In genomic region chr8:105102101-105102785, GRCm38 (mm10) we compare ENCODE assay signal across 23 mouse cellular contexts. TPM values are rescaled to one million over a fixed set of nuclear protein-coding genes. Genes with fewer than 3 reads are reported as not detected.
A peak's percentile ranks its signal among the peaks of the same experiment; 100 is the strongest.
DNase-seq lines count a peak whose midpoint lies in the region; TF ChIP-seq lines count a peak whose summit lies in the region.
"Not testable (repeated sequence)": the region's sequence is repeated elsewhere in the genome, so short reads cannot be mapped to it uniquely, and the experiment has no call there.
"Had no signal": no experiment of that assay in that cellular context is flagged by ENCODE, and none has a peak within 500 bp of the region (broad histone marks: within the 10 kb centered on the region; RNA-seq: fewer than 3 reads in every experiment).

No protein-coding gene starts in this region.

- in situ Hi-C loops in ES-E14 (cut with MboI; ENCODE audit: low sequenced_read_pairs in 2 of 2, unreplicated experiment in 2 of 2): not testable (repeated sequence)

- not testable (repeated sequence) for H3K79me2 ChIP-seq in liver, adult 2 months (ENCODE audit: control insufficient read depth, insufficient read depth, low read length)

- peaks cover 28% of the 10 kb centered on the region for H3K9me3 ChIP-seq in ES-Bruce4 (replicated peaks; ENCODE audit: control insufficient read depth, insufficient read depth, low read length, poor library complexity, severe bottlenecking)
- H3K9me3 ChIP-seq in ES-E14 (ENCODE audit: control insufficient read depth, insufficient read depth, low read depth, low read length): not testable (repeated sequence)

- TF ChIP-seq POLR2A in ES-Bruce4 (IDR thresholded peaks at IDR 0.05; ENCODE audit: insufficient read depth, low read length); kidney, adult 2 months (IDR thresholded peaks at IDR 0.05; ENCODE audit: low read depth, low read length); liver, adult 2 months (IDR thresholded peaks at IDR 0.05; ENCODE audit: extremely low read depth, insufficient read depth, low read length): not testable (repeated sequence)

- H3K4me3 ChIP-seq in ES-Bruce4 (ENCODE audit: low read depth, low read length); ES-E14 (ENCODE audit: insufficient read depth in 1 of 2, low read depth in 1 of 2, low read length in 2 of 2, poor library complexity in 1 of 2, severe bottlenecking in 1 of 2); kidney, adult 2 months (ENCODE audit: insufficient read depth, low read depth, low read length); liver, adult 2 months (ENCODE audit: insufficient read depth, low read depth, low read length): not testable (repeated sequence)

- 54% methylated on average over 4 of the region's 4 CpGs for WGBS in kidney, adult 2 months
- WGBS in liver, adult 2 months: 85% methylated on average over 4 of the region's 4 CpGs

- H3K4me1 ChIP-seq in ES-Bruce4 (ENCODE audit: control insufficient read depth, insufficient read depth, low read length); ES-E14 (ENCODE audit: control insufficient read depth in 2 of 2, insufficient read depth in 2 of 2, low read length in 2 of 2, poor library complexity in 1 of 2); kidney, adult 2 months (ENCODE audit: control insufficient read depth, insufficient read depth, low read length): not testable (repeated sequence)
- peaks cover 19% of the 10 kb centered on the region for H3K4me1 ChIP-seq in liver, adult 2 months (ENCODE audit: control insufficient read depth, insufficient read depth, low read length)

- DNase-seq in ES-E14 (ENCODE audit: low read depth, low spot score); liver, adult 2 months (ENCODE audit: extremely low read depth, low read depth, low spot score): not testable (repeated sequence)
- DNase-seq in ZHBTc4 (ENCODE audit: low read depth, low spot score): peak; percentile 56
- DNase-seq in kidney, adult 2 months: peak; percentile 69

- peak overlapping the region; percentile 36; the same call in 1 of the 2 replicates for H3K27ac ChIP-seq in ES-Bruce4 (ENCODE audit: insufficient read depth, low read length)
- H3K27ac ChIP-seq in ES-E14 (ENCODE audit: insufficient read depth, low read depth, low read length, poor library complexity, severe bottlenecking); kidney, adult 2 months (ENCODE audit: insufficient read depth, low read depth, low read length): not testable (repeated sequence)
- 0 out of 2 replicates have a peak overlapping the region, but pooled peaks have one; percentile 35 for H3K27ac ChIP-seq in liver, adult 2 months (replicated peaks; ENCODE audit: insufficient read depth, low read depth, low read length)

- H3K27me3 ChIP-seq in ES-Bruce4 (ENCODE audit: control insufficient read depth, insufficient read depth, low read length, poor library complexity, severe bottlenecking); kidney, adult 2 months (replicated peaks; ENCODE audit: control insufficient read depth, insufficient read depth, low read length); liver, adult 2 months (ENCODE audit: control insufficient read depth, insufficient read depth, low read length): not testable (repeated sequence)

- not testable (repeated sequence) for TF ChIP-seq EP300 in ES-Bruce4 (IDR thresholded peaks at IDR 0.05; ENCODE audit: insufficient read depth, low read depth, low read length)

- H3K36me3 ChIP-seq in ES-Bruce4 (ENCODE audit: control insufficient read depth, insufficient read depth, low read length, poor library complexity, severe bottlenecking); ES-E14 (ENCODE audit: control insufficient read depth, insufficient read depth, low read length, poor library complexity, severe bottlenecking); kidney, adult 2 months (ENCODE audit: control insufficient read depth, insufficient read depth, low read length); liver, adult 2 months (ENCODE audit: control insufficient read depth, insufficient read depth, low read length): not testable (repeated sequence)

- H3K9ac ChIP-seq in ES-Bruce4 (ENCODE audit: low read depth, poor library complexity, severe bottlenecking); ES-E14 (ENCODE audit: insufficient read depth, low read depth, low read length, poor library complexity, severe bottlenecking); liver, adult 2 months (ENCODE audit: low read depth, low read length): not testable (repeated sequence)

- TF ChIP-seq CTCF in ES-Bruce4 (IDR thresholded peaks at IDR 0.05; ENCODE audit: low read depth, low read length); kidney, adult 2 months (conservative IDR thresholded peaks at IDR 0.05; ENCODE audit: insufficient read depth, insufficient read length, low read depth, low read length); liver, adult 2 months (IDR thresholded peaks at IDR 0.05; ENCODE audit: low read depth, low read length): not testable (repeated sequence)

TF ChIP-seq in ES-E14, 5 proteins besides CTCF, POLR2A, EP300 and RAD21:
- TF ChIP-seq ZNF384 (IDR thresholded peaks at IDR 0.05; ENCODE audit: low read depth, low read length): peak; percentile 70; the same call in 1 of the 2 replicates

RNA-seq across cellular contexts. Expression of gene Ces3b, which starts 18.7 kb away (rescaled TPM):
- polyA plus RNA-seq in ES-Bruce4 (2011; ENCODE audit: insufficient read depth, insufficient read length, low read depth, missing spikeins): not detected in 2 replicates
- total RNA-seq in ES-E14 (2012; rRNA removed): not detected in 2 replicates
- 0.08 TPM in 1 of 2 replicates, not detected in the other for polyA plus RNA-seq in kidney, adult 2 months (2012; rRNA removed)
- 271 and 504 TPM in 2 replicates for total RNA-seq in liver, adult 2 months (2014; rRNA removed)
- polyA plus RNA-seq in liver, adult 2 months (2012; rRNA removed): 213 and 453 TPM in 2 replicates
- total RNA-seq: adrenal gland, postnatal 10 days; adrenal gland, postnatal 25 days; adrenal gland, postnatal 4 days; CH12.LX; common myeloid progenitor, adult 5-6 weeks; MEL had no signal
- polyA plus RNA-seq: adrenal gland, adult 2 months; brain, embryonic 14.5 days; CD4-positive, CD25-positive, alpha-beta regulatory T cell, adult 4 months; embryonic facial prominence, embryonic 11.5 days; embryonic facial prominence, embryonic 13.5 days; embryonic facial prominence, embryonic 15.5 days; erythroblast, embryonic 14.5 days; forebrain, embryonic 10.5 days; forebrain, embryonic 12.5 days; forebrain, embryonic 14.5 days; forebrain, embryonic 16.5 days; frontal cortex, adult 2 months had no signal

RNA-seq across cellular contexts. Expression of gene Ces4a, which starts 29.4 kb away (rescaled TPM):
- polyA plus RNA-seq in ES-Bruce4 (2011; ENCODE audit: insufficient read depth, insufficient read length, low read depth, missing spikeins): not detected in 2 replicates
- not detected in 2 replicates for total RNA-seq in ES-E14 (2012; rRNA removed)
- polyA plus RNA-seq in kidney, adult 2 months (2012; rRNA removed): 0.03 TPM in 1 of 2 replicates, not detected in the other
- total RNA-seq in liver, adult 2 months (2014; rRNA removed): 0.13 and 0.55 TPM in 2 replicates
- polyA plus RNA-seq in liver, adult 2 months (2012; rRNA removed): 0.09 and 0.93 TPM in 2 replicates
- total RNA-seq: adrenal gland, postnatal 10 days; adrenal gland, postnatal 25 days; adrenal gland, postnatal 4 days; CH12.LX; common myeloid progenitor, adult 5-6 weeks; MEL had no signal
- polyA plus RNA-seq: brain, embryonic 14.5 days; embryonic facial prominence, embryonic 11.5 days; embryonic facial prominence, embryonic 13.5 days; embryonic facial prominence, embryonic 15.5 days; erythroblast, embryonic 14.5 days; forebrain, embryonic 10.5 days; forebrain, embryonic 12.5 days; frontal cortex, adult 2 months had no signal

RNA-seq across cellular contexts. Expression of gene Ces3a, which starts 53.8 kb away (rescaled TPM):
- not detected in 2 replicates for polyA plus RNA-seq in ES-Bruce4 (2011; ENCODE audit: insufficient read depth, insufficient read length, low read depth, missing spikeins)
- not detected in 2 replicates for total RNA-seq in ES-E14 (2012; rRNA removed)
- polyA plus RNA-seq in kidney, adult 2 months (2012; rRNA removed): 0.09 and 0.14 TPM in 2 replicates
- 819 and 925 TPM in 2 replicates for total RNA-seq in liver, adult 2 months (2014; rRNA removed)
- polyA plus RNA-seq in liver, adult 2 months (2012; rRNA removed): 768 and 1,045 TPM in 2 replicates
- total RNA-seq: adrenal gland, postnatal 25 days; CH12.LX; common myeloid progenitor, adult 5-6 weeks; MEL had no signal
- polyA plus RNA-seq: brain, embryonic 14.5 days; CD4-positive, CD25-positive, alpha-beta regulatory T cell, adult 4 months; embryonic facial prominence, embryonic 11.5 days; embryonic facial prominence, embryonic 13.5 days; embryonic facial prominence, embryonic 15.5 days; erythroblast, embryonic 14.5 days; forebrain, embryonic 10.5 days; forebrain, embryonic 12.5 days; forebrain, embryonic 14.5 days; forebrain, embryonic 16.5 days; frontal cortex, adult 2 months had no signal

Comparison
In these comparisons a context has a peak if more than half of its experiments do, and no peak if none do; other contexts are left out.
1. RNA of gene Ces3b, which starts 18.7 kb away (polyA plus RNA-seq): 213 to 453 TPM in liver, adult 2 months; not detected in ES-Bruce4 and 0.08 TPM in kidney, adult 2 months; every median in the first group is over 100 times any median in the second.
2. RNA of gene Ces3a, which starts 53.8 kb away (polyA plus RNA-seq): 768 to 1,045 TPM in liver, adult 2 months; 0.09 to 0.14 TPM in kidney, adult 2 months and not detected in ES-Bruce4; every median in the first group is over 100 times any median in the second.